Mouse (Mus musculus): ENCODE results near the gene Gm10799. TPM values are rescaled to one million over a fixed set of nuclear protein-coding genes. Genes with fewer than 3 reads are reported as not detected.
"Not testable (repeated sequence)": the region's sequence is repeated elsewhere in the genome, so short reads cannot be mapped to it uniquely, and the experiment has no call there.

Gm10799 gene
- not detected in 2 replicates for polyA plus RNA-seq (2015; fragmentation: Nextera tagmentation; extraction: Ambion mirVana)

- H3K9me3 ChIP-seq; H3K9ac ChIP-seq (replicated peaks); H3K4me3 ChIP-seq; H3K4me2 ChIP-seq (replicated peaks); H3K27ac ChIP-seq (replicated peaks); H3K36me3 ChIP-seq; ATAC-seq (replicated peaks); H3K27me3 ChIP-seq; H3K4me1 ChIP-seq: not testable (repeated sequence)
- 85% methylated on average over 7 of the region's 7 CpGs for WGBS
Measured at GRCm38 (mm10) chr2:104068450-104068849, at the start of gene Gm10799. Gene Gm10799 (minus strand): TSS chr2:104068550.

GRCm38 (mm10) chr2:104117173-104117572 is 48.8 kb upstream of the Gm10799 start:
- H3K27ac ChIP-seq (replicated peaks); H3K4me2 ChIP-seq (replicated peaks); H3K36me3 ChIP-seq; H3K9ac ChIP-seq (replicated peaks); H3K4me3 ChIP-seq; ATAC-seq (replicated peaks); H3K9me3 ChIP-seq; H3K4me1 ChIP-seq; H3K27me3 ChIP-seq: not testable (repeated sequence)

- H3K9ac ChIP-seq (replicated peaks): no peak overlapping the region
- no peaks in the 10 kb centered on the region for H3K27me3 ChIP-seq
- no peaks in the 10 kb centered on the region for H3K36me3 ChIP-seq
- H3K4me2 ChIP-seq (replicated peaks): no peak overlapping the region
- ATAC-seq (replicated peaks): no peak
- H3K27ac ChIP-seq (replicated peaks): no peak overlapping the region
- no peaks in the 10 kb centered on the region for H3K9me3 ChIP-seq
- no peaks in the 10 kb centered on the region for H3K4me1 ChIP-seq
- H3K4me3 ChIP-seq: no peak overlapping the region
- 60% methylated on average over 3 of the region's 3 CpGs for WGBS
Measured at GRCm38 (mm10) chr2:104114898-104115297, 46.5 kb upstream of the Gm10799 start.

- H3K27ac ChIP-seq (replicated peaks); H3K9ac ChIP-seq (replicated peaks); H3K27me3 ChIP-seq; H3K4me3 ChIP-seq; H3K9me3 ChIP-seq; H3K4me2 ChIP-seq (replicated peaks); ATAC-seq (replicated peaks); H3K36me3 ChIP-seq; H3K4me1 ChIP-seq: not testable (repeated sequence)
Measured at GRCm38 (mm10) chr2:104113563-104113962, 45.2 kb upstream of the Gm10799 start.

- not testable (repeated sequence) for H3K4me2 ChIP-seq (replicated peaks); H3K9ac ChIP-seq (replicated peaks); H3K27ac ChIP-seq (replicated peaks); H3K9me3 ChIP-seq; H3K4me1 ChIP-seq; H3K36me3 ChIP-seq; ATAC-seq (replicated peaks); H3K27me3 ChIP-seq; H3K4me3 ChIP-seq
- no CpG with 5 or more reads among the region's 1 CpGs for WGBS
Measured at GRCm38 (mm10) chr2:104111170-104111797, 42.9 kb upstream of the Gm10799 start.

GRCm38 (mm10) chr2:104110031-104110430 is 41.7 kb upstream of the Gm10799 start:
- WGBS: 88% methylated on average over 4 of the region's 4 CpGs
- H3K4me3 ChIP-seq: no peak overlapping the region
- H3K4me1 ChIP-seq: no peaks in the 10 kb centered on the region
- no peak for ATAC-seq (replicated peaks)
- no peak overlapping the region for H3K9ac ChIP-seq (replicated peaks)
- no peaks in the 10 kb centered on the region for H3K27me3 ChIP-seq
- no peak overlapping the region for H3K27ac ChIP-seq (replicated peaks)
- no peak overlapping the region for H3K4me2 ChIP-seq (replicated peaks)
- no peaks in the 10 kb centered on the region for H3K9me3 ChIP-seq
- no peaks in the 10 kb centered on the region for H3K36me3 ChIP-seq

GRCm38 (mm10) chr2:104109528-104109927 is 41.2 kb upstream of the Gm10799 start:
- H3K4me2 ChIP-seq (replicated peaks): no peak overlapping the region
- no peaks in the 10 kb centered on the region for H3K27me3 ChIP-seq
- no peaks in the 10 kb centered on the region for H3K36me3 ChIP-seq
- no peak overlapping the region for H3K27ac ChIP-seq (replicated peaks)
- no peak for ATAC-seq (replicated peaks)
- H3K9ac ChIP-seq (replicated peaks): no peak overlapping the region
- no peak overlapping the region for H3K4me3 ChIP-seq
- WGBS: 75% methylated on average over 2 of the region's 2 CpGs
- no peaks in the 10 kb centered on the region for H3K9me3 ChIP-seq
- H3K4me1 ChIP-seq: no peaks in the 10 kb centered on the region

GRCm38 (mm10) chr2:104109021-104109420 is 40.7 kb upstream of the Gm10799 start:
- H3K4me3 ChIP-seq; H3K4me2 ChIP-seq (replicated peaks); H3K9me3 ChIP-seq; H3K36me3 ChIP-seq; H3K27me3 ChIP-seq; H3K9ac ChIP-seq (replicated peaks); H3K27ac ChIP-seq (replicated peaks); H3K4me1 ChIP-seq; ATAC-seq (replicated peaks): not testable (repeated sequence)
- 96% methylated on average over 2 of the region's 2 CpGs for WGBS

GRCm38 (mm10) chr2:104104800-104105199 is 36.5 kb upstream of the Gm10799 start:
- H3K36me3 ChIP-seq: no peaks in the 10 kb centered on the region
- H3K4me1 ChIP-seq: no peaks in the 10 kb centered on the region
- H3K9ac ChIP-seq (replicated peaks): no peak overlapping the region
- ATAC-seq (replicated peaks): no peak
- 92% methylated on average over 6 of the region's 6 CpGs for WGBS
- H3K4me3 ChIP-seq: no peak overlapping the region
- no peak overlapping the region for H3K4me2 ChIP-seq (replicated peaks)
- no peaks in the 10 kb centered on the region for H3K27me3 ChIP-seq
- no peaks in the 10 kb centered on the region for H3K9me3 ChIP-seq
- H3K27ac ChIP-seq (replicated peaks): no peak overlapping the region

- H3K4me2 ChIP-seq (replicated peaks): no peak overlapping the region
- WGBS: 29% methylated on average over 1 of the region's 1 CpGs
- H3K36me3 ChIP-seq: no peaks in the 10 kb centered on the region
- no peak overlapping the region for H3K9ac ChIP-seq (replicated peaks)
- H3K4me3 ChIP-seq: no peak overlapping the region
- no peak for ATAC-seq (replicated peaks)
- no peaks in the 10 kb centered on the region for H3K27me3 ChIP-seq
- H3K9me3 ChIP-seq: no peaks in the 10 kb centered on the region
- H3K27ac ChIP-seq (replicated peaks): no peak overlapping the region
- H3K4me1 ChIP-seq: 0 out of 2 replicates have a peak, but pooled peaks cover 6% of the 10 kb centered on the region
Measured at GRCm38 (mm10) chr2:104099946-104100345, 31.6 kb upstream of the Gm10799 start.

GRCm38 (mm10) chr2:104099231-104099585 is 30.9 kb upstream of the Gm10799 start:
- Histone ChIP-seq H3K4me3 (no peak overlapping the region), H3K9ac (replicated peaks) (no peak overlapping the region), H3K4me1 (0 out of 2 replicates have a peak, but pooled peaks cover 6% of the 10 kb centered on the region), H3K36me3 (no peaks in the 10 kb centered on the region), H3K27me3 (no peaks in the 10 kb centered on the region), H3K9me3 (no peaks in the 10 kb centered on the region), H3K4me2 (replicated peaks) (no peak overlapping the region), H3K27ac (replicated peaks) (no peak overlapping the region)
- ATAC-seq (replicated peaks): no peak
- 96% methylated on average over 2 of the region's 2 CpGs for WGBS

- no peak for ATAC-seq (replicated peaks)
- Histone ChIP-seq H3K27ac (replicated peaks) (no peak overlapping the region), H3K27me3 (no peaks in the 10 kb centered on the region), H3K4me3 (no peak overlapping the region), H3K4me1 (0 out of 2 replicates have a peak, but pooled peaks cover 6% of the 10 kb centered on the region), H3K9ac (replicated peaks) (no peak overlapping the region), H3K4me2 (replicated peaks) (no peak overlapping the region), H3K36me3 (no peaks in the 10 kb centered on the region), H3K9me3 (no peaks in the 10 kb centered on the region)
- 40% methylated on average over 3 of the region's 3 CpGs for WGBS
Measured at GRCm38 (mm10) chr2:104098529-104099230, 30.3 kb upstream of the Gm10799 start.

GRCm38 (mm10) chr2:104097396-104097795 is 29.0 kb upstream of the Gm10799 start:
- not testable (repeated sequence) for H3K27ac ChIP-seq (replicated peaks); H3K4me1 ChIP-seq; H3K4me3 ChIP-seq

More at GRCm38 (mm10) chr2:104097396-104097795, 29.0 kb upstream of the Gm10799 start:
- not testable (repeated sequence) for ATAC-seq (replicated peaks); H3K9me3 ChIP-seq; H3K36me3 ChIP-seq; H3K9ac ChIP-seq (replicated peaks); H3K27me3 ChIP-seq; H3K4me2 ChIP-seq (replicated peaks)
- 96% methylated on average over 4 of the region's 4 CpGs for WGBS

Data from forebrain, embryonic 15.5 days (tissue).